Mouse (Mus musculus) layer of hippocampus, adult 2 months (tissue): ENCODE measurements around the gene Aldh1a1. TPM values are rescaled to one million over a fixed set of nuclear protein-coding genes. Genes with fewer than 3 reads are reported as not detected.
"Not testable (repeated sequence)": the region's sequence is repeated elsewhere in the genome, so short reads cannot be mapped to it uniquely, and the experiment has no call there.

Experiments used
- DNase-seq, 2 experiments: peaks; one replicate each; pipeline ENCODE4 v3.0.0; 2022; ENCODE audit warnings: low spot score in 2 of 2
- H3K27ac ChIP-seq: fragments of 200-600 bp; 2 replicates; pipeline ENCODE4 v1.8.1; 2022
- H3K4me3 ChIP-seq: fragments of 200-600 bp; 2 replicates; pipeline ENCODE4 v1.8.1; 2022; ENCODE audit warnings: mild to moderate bottlenecking
- CTCF ChIP-seq: fragments of 200-600 bp; conservative IDR thresholded peaks from 2 replicates; pipeline ENCODE4 v1.8.1; 2022; ENCODE audit warnings: antibody characterized with exemption, mild to moderate bottlenecking, moderate library complexity
- total RNA-seq, 2 experiments: library from RNA; stranded (reverse); gene quantifications; 2 replicates each; pipeline ENCODE4 v1.2.3; 2021

Gene Aldh1a1
- total RNA-seq, 2 experiments from 2014 or later: 52.6 to 68.9 TPM

GRCm38 (mm10) chr19:20631020-20631419, 138.5 kb downstream of the Aldh1a1 start:
- no peak for TF ChIP-seq CTCF
- Histone ChIP-seq H3K4me3 (no peak overlapping the region), H3K27ac (no peak overlapping the region)
- no peak for DNase-seq

GRCm38 (mm10) chr19:20633876-20634691, 141.6 kb downstream of the Aldh1a1 start:
- Histone ChIP-seq H3K4me3 (no peak overlapping the region), H3K27ac (no peak overlapping the region)
- no peak for DNase-seq
- no peak for TF ChIP-seq CTCF

GRCm38 (mm10) chr19:20644346-20644745, 151.8 kb downstream of the Aldh1a1 start:
- H3K4me3 ChIP-seq: no peak overlapping the region
- peak; percentile 57 for TF ChIP-seq CTCF
- no peak for DNase-seq
- no peak overlapping the region for H3K27ac ChIP-seq

- H3K27ac ChIP-seq, DNase-seq: not testable (repeated sequence)
These were observed 155.0 kb downstream of the Aldh1a1 start for GRCm38 (mm10) chr19:20647496-20647895.

GRCm38 (mm10) chr19:20650008-20650407, 157.5 kb downstream of the Aldh1a1 start:
- no peak for DNase-seq
- H3K4me3 ChIP-seq: no peak overlapping the region
- no peak for TF ChIP-seq CTCF

More at GRCm38 (mm10) chr19:20647496-20647895, 155.0 kb downstream of the Aldh1a1 start:
- H3K4me3 ChIP-seq: not testable (repeated sequence)

GRCm38 (mm10) chr19:20653082-20653676, 160.7 kb downstream of the Aldh1a1 start:
- no peak overlapping the region for H3K4me3 ChIP-seq
- no peak overlapping the region for H3K27ac ChIP-seq
- DNase-seq: no peak
- TF ChIP-seq CTCF: no peak

More at GRCm38 (mm10) chr19:20650008-20650407, 157.5 kb downstream of the Aldh1a1 start:
- H3K27ac ChIP-seq: no peak overlapping the region

GRCm38 (mm10) chr19:20654141-20654873, 161.8 kb downstream of the Aldh1a1 start:
- H3K27ac ChIP-seq: no peak overlapping the region
- no peak for DNase-seq
- TF ChIP-seq CTCF: no peak
- no peak overlapping the region for H3K4me3 ChIP-seq

- no peak for TF ChIP-seq CTCF
- DNase-seq: no peak
- Histone ChIP-seq H3K4me3 (no peak overlapping the region), H3K27ac (no peak overlapping the region)
These were observed 185.3 kb downstream of the Aldh1a1 start for GRCm38 (mm10) chr19:20677697-20678355.

Other genes starting within 250 kb of the Aldh1a1 start
- gene Anxa1, start 101.8 kb upstream of the Aldh1a1 start, total RNA-seq: under 1 TPM; 0.71 to 1.00 TPM
- gene Aldh1a7, start 234.8 kb downstream of the Aldh1a1 start, total RNA-seq: under 1 TPM; 0.18 to 0.44 TPM